Mouse (Mus musculus): ENCODE measurements around the gene Ntpcr.

GRCm38 (mm10) chr8:125786886-125787285, 57.1 kb downstream of the Ntpcr start:
- TF ChIP-seq EP300 (IDR thresholded peaks at IDR 0.05; ENCODE audit: low read length) (no peak), CTCF (conservative IDR thresholded peaks at IDR 0.05 in 1 of 2, IDR thresholded peaks at IDR 0.05 in 1 of 2; ENCODE audit: low read depth in 2 of 2, low read length in 2 of 2) (no peak), GABPA (IDR thresholded peaks at IDR 0.05; ENCODE audit: insufficient replicate concordance, low read depth, low read length) (no peak), TBP (conservative IDR thresholded peaks at IDR 0.05; ENCODE audit: low read depth, low read length) (no peak), ETS1 (conservative IDR thresholded peaks at IDR 0.05; ENCODE audit: low read depth, low read length) (no peak)

Data from CH12.LX (cell line).